Mouse (Mus musculus) heart, embryonic 15.5 days (tissue): ENCODE measurements around the gene Spsb1. TPM values are rescaled to one million over a fixed set of nuclear protein-coding genes. Genes with fewer than 3 reads are reported as not detected.
A peak's percentile ranks its signal among the peaks of the same experiment; 100 is the strongest.

Source experiments
- ATAC-seq: fragments of 200-750 bp; cut with Nextera tagmentation; replicated peaks from 2 replicates; pipeline ENCODE4 v1.8.0; 2017; ENCODE audit warnings: low read depth, moderate TSS enrichment; ENCODE audit not compliant: insufficient number of reproducible peaks, insufficient read depth, low FRiP score
- H3K27ac ChIP-seq: fragments of 300-500 bp; sonication (generic); 2 replicates; pipeline ENCODE4 v1.5.1; 2015; ENCODE audit warnings: mild to moderate bottlenecking, inconsistent platforms
- H3K27me3 ChIP-seq: fragments of 300-500 bp; sonication (generic); 2 replicates; pipeline ENCODE4 v1.6.1; 2015; ENCODE audit warnings: inconsistent platforms
- H3K36me3 ChIP-seq: fragments of 300-500 bp; sonication (generic); 2 replicates; pipeline ENCODE4 v1.6.1; 2015; ENCODE audit warnings: mild to moderate bottlenecking, inconsistent platforms
- H3K4me1 ChIP-seq: fragments of 300-500 bp; sonication (generic); replicated peaks from 2 replicates; pipeline ENCODE4 v1.6.1; 2015; ENCODE audit warnings: inconsistent platforms
- H3K4me2 ChIP-seq: fragments of 300-500 bp; sonication (generic); 2 replicates; pipeline ENCODE4 v1.6.1; 2015; ENCODE audit warnings: inconsistent platforms, mild to moderate bottlenecking, moderate library complexity
- H3K4me3 ChIP-seq: fragments of 300-500 bp; sonication (generic); 2 replicates; pipeline ENCODE4 v1.5.1; 2015; ENCODE audit warnings: mild to moderate bottlenecking, inconsistent platforms
- H3K9ac ChIP-seq: fragments of 300-500 bp; sonication (generic); 2 replicates; pipeline ENCODE4 v1.6.1; 2015; ENCODE audit warnings: mild to moderate bottlenecking, inconsistent platforms
- H3K9me3 ChIP-seq: fragments of 300-500 bp; sonication (generic); replicated peaks from 2 replicates; pipeline ENCODE4 v1.6.1; 2016; ENCODE audit warnings: inconsistent platforms
- WGBS: fragments of 180-500 bp; shearing (Covaris S2); methylation state at CpG from one replicate; pipeline ENCODE4 v1.1.7; 2015; ENCODE audit warnings: mixed read lengths; 5-methylcytosine and 5-hydroxymethylcytosine counted together
- polyA plus RNA-seq: library from polyadenylated mRNA; unstranded; fragments of >200 nt; fragmentation: Nextera tagmentation; extraction: Ambion mirVana; gene quantifications from 2 replicates; pipeline ENCODE4 v1.2.1, GENCODE M21; 2015

Gene Spsb1
- polyA plus RNA-seq, 1 experiment from 2014 or later: 10.2 TPM

- Histone ChIP-seq H3K9me3 (no peaks in the 10 kb centered on the region), H3K27me3 (peaks cover 17% of the 10 kb centered on the region), H3K27ac (no peak overlapping the region), H3K36me3 (no peaks in the 10 kb centered on the region), H3K4me3 (no peak overlapping the region), H3K4me1 (peaks cover 33% of the 10 kb centered on the region), H3K9ac (no peak overlapping the region), H3K4me2 (no peak overlapping the region)
- 73% methylated on average over 11 of the region's 11 CpGs for WGBS
- ATAC-seq: no peak
These were observed 74.9 kb downstream of the Spsb1 start for GRCm38 (mm10) chr4:149879980-149880379.

- Histone ChIP-seq H3K4me3 (no peak overlapping the region), H3K4me2 (no peak overlapping the region), H3K9me3 (no peaks in the 10 kb centered on the region), H3K4me1 (peaks cover 33% of the 10 kb centered on the region), H3K9ac (no peak overlapping the region), H3K36me3 (no peaks in the 10 kb centered on the region), H3K27ac (no peak overlapping the region), H3K27me3 (peaks cover 17% of the 10 kb centered on the region)
- ATAC-seq: no peak
- 54% methylated on average over 6 of the region's 6 CpGs for WGBS
These were observed 76.8 kb downstream of the Spsb1 start for GRCm38 (mm10) chr4:149878021-149878449.

- Histone ChIP-seq H3K36me3 (no peaks in the 10 kb centered on the region), H3K4me1 (peaks cover 28% of the 10 kb centered on the region), H3K27ac (no peak overlapping the region), H3K4me2 (no peak overlapping the region), H3K9me3 (no peaks in the 10 kb centered on the region), H3K9ac (no peak overlapping the region), H3K27me3 (peaks cover 17% of the 10 kb centered on the region), H3K4me3 (no peak overlapping the region)
- ATAC-seq: no peak
- WGBS: 56% methylated on average over 3 of the region's 3 CpGs
These were observed 77.6 kb downstream of the Spsb1 start for GRCm38 (mm10) chr4:149877202-149877601.

- no peaks in the 10 kb centered on the region for H3K9me3 ChIP-seq
- H3K36me3 ChIP-seq: no peaks in the 10 kb centered on the region
- 61% methylated on average over 6 of the region's 6 CpGs for WGBS
- peaks cover 17% of the 10 kb centered on the region for H3K27me3 ChIP-seq
- ATAC-seq: no peak; the same call in 1 of the 2 replicates
- no peak overlapping the region for H3K4me3 ChIP-seq
- H3K9ac ChIP-seq: no peak overlapping the region
- H3K4me2 ChIP-seq: no peak overlapping the region
- peaks cover 23% of the 10 kb centered on the region for H3K4me1 ChIP-seq
- H3K27ac ChIP-seq: no peak overlapping the region
These were observed 78.1 kb downstream of the Spsb1 start for GRCm38 (mm10) chr4:149876761-149877160.

- 72% methylated on average over 8 of the region's 8 CpGs for WGBS
- peaks cover 17% of the 10 kb centered on the region for H3K27me3 ChIP-seq
- no peak overlapping the region for H3K4me3 ChIP-seq
- no peaks in the 10 kb centered on the region for H3K9me3 ChIP-seq
- no peak overlapping the region for H3K4me2 ChIP-seq
- H3K4me1 ChIP-seq: peaks cover 22% of the 10 kb centered on the region
- ATAC-seq: no peak
- no peak overlapping the region for H3K27ac ChIP-seq
- no peaks in the 10 kb centered on the region for H3K36me3 ChIP-seq
- H3K9ac ChIP-seq: no peak overlapping the region
These were observed 78.8 kb downstream of the Spsb1 start for GRCm38 (mm10) chr4:149875986-149876501.

- Histone ChIP-seq H3K9me3 (no peaks in the 10 kb centered on the region), H3K27ac (no peak overlapping the region), H3K4me2 (no peak overlapping the region), H3K27me3 (peaks cover 15% of the 10 kb centered on the region), H3K9ac (no peak overlapping the region), H3K4me3 (no peak overlapping the region), H3K36me3 (no peaks in the 10 kb centered on the region), H3K4me1 (peaks cover 22% of the 10 kb centered on the region)
- WGBS: 55% methylated on average over 6 of the region's 6 CpGs
- no peak for ATAC-seq
These were observed 79.5 kb downstream of the Spsb1 start for GRCm38 (mm10) chr4:149875296-149875695.

- Histone ChIP-seq H3K4me3 (no peak overlapping the region), H3K4me2 (no peak overlapping the region), H3K36me3 (no peaks in the 10 kb centered on the region), H3K27me3 (peaks cover 4% of the 10 kb centered on the region; the same call in 1 of the 2 replicates), H3K4me1 (peaks cover 22% of the 10 kb centered on the region), H3K9me3 (no peaks in the 10 kb centered on the region), H3K27ac (no peak overlapping the region), H3K9ac (no peak overlapping the region)
- WGBS: 65% methylated on average over 6 of the region's 6 CpGs
- no peak for ATAC-seq
These were observed 82.6 kb downstream of the Spsb1 start for GRCm38 (mm10) chr4:149872236-149872635.

- ATAC-seq: no peak
- H3K27ac ChIP-seq: no peak overlapping the region
- WGBS: 62% methylated on average over 7 of the region's 7 CpGs
- no peaks in the 10 kb centered on the region for H3K36me3 ChIP-seq
- no peak overlapping the region for H3K4me3 ChIP-seq
- peaks cover 22% of the 10 kb centered on the region for H3K4me1 ChIP-seq
- no peak overlapping the region for H3K4me2 ChIP-seq
- 0 out of 2 replicates have a peak, but pooled peaks cover 2% of the 10 kb centered on the region for H3K27me3 ChIP-seq
- no peak overlapping the region for H3K9ac ChIP-seq
- H3K9me3 ChIP-seq: no peaks in the 10 kb centered on the region
These were observed 83.3 kb downstream of the Spsb1 start for GRCm38 (mm10) chr4:149871582-149871981.

GRCm38 (mm10) chr4:149871014-149871413 is 83.8 kb downstream of the Spsb1 start:
- H3K4me1 ChIP-seq: peaks cover 17% of the 10 kb centered on the region
- 76% methylated on average over 11 of the region's 11 CpGs for WGBS
- no peak overlapping the region for H3K4me3 ChIP-seq
- ATAC-seq: no peak
- no peaks in the 10 kb centered on the region for H3K36me3 ChIP-seq
- H3K27ac ChIP-seq: no peak overlapping the region
- H3K4me2 ChIP-seq: no peak overlapping the region
- H3K9me3 ChIP-seq: no peaks in the 10 kb centered on the region
- no peak overlapping the region for H3K9ac ChIP-seq
- no peaks in the 10 kb centered on the region for H3K27me3 ChIP-seq

GRCm38 (mm10) chr4:149870412-149870811 is 84.4 kb downstream of the Spsb1 start:
- Histone ChIP-seq H3K27me3 (no peaks in the 10 kb centered on the region), H3K27ac (no peak overlapping the region), H3K9ac (no peak overlapping the region)

GRCm38 (mm10) chr4:149868725-149869124 is 86.1 kb downstream of the Spsb1 start:
- WGBS: 70% methylated on average over 14 of the region's 14 CpGs
- peak; percentile 16; the same call in 1 of the 2 replicates for ATAC-seq

More at GRCm38 (mm10) chr4:149870412-149870811, 84.4 kb downstream of the Spsb1 start:
- ATAC-seq: no peak
- Histone ChIP-seq H3K36me3 (no peaks in the 10 kb centered on the region), H3K4me2 (no peak overlapping the region), H3K9me3 (no peaks in the 10 kb centered on the region), H3K4me1 (peaks cover 11% of the 10 kb centered on the region), H3K4me3 (no peak overlapping the region)

GRCm38 (mm10) chr4:149868009-149868408 is 86.8 kb downstream of the Spsb1 start:
- Histone ChIP-seq H3K36me3 (no peaks in the 10 kb centered on the region), H3K27ac (peak overlapping the region; percentile 58), H3K4me1 (peaks cover 18% of the 10 kb centered on the region), H3K9ac (no peak overlapping the region), H3K27me3 (no peaks in the 10 kb centered on the region), H3K4me3 (no peak overlapping the region), H3K9me3 (no peaks in the 10 kb centered on the region), H3K4me2 (no peak overlapping the region)
- WGBS: 27% methylated on average over 9 of the region's 9 CpGs
- no peak for ATAC-seq

More at GRCm38 (mm10) chr4:149868725-149869124, 86.1 kb downstream of the Spsb1 start:
- Histone ChIP-seq H3K4me3 (no peak overlapping the region), H3K4me1 (peaks cover 15% of the 10 kb centered on the region), H3K27me3 (no peaks in the 10 kb centered on the region), H3K36me3 (no peaks in the 10 kb centered on the region), H3K9me3 (no peaks in the 10 kb centered on the region), H3K4me2 (no peak overlapping the region), H3K27ac (no peak overlapping the region), H3K9ac (no peak overlapping the region)
